Mouse (Mus musculus): ENCODE results near the gene Kremen2. TPM values are rescaled to one million over a fixed set of nuclear protein-coding genes. Genes with fewer than 3 reads are reported as not detected.
A peak's percentile ranks its signal among the peaks of the same experiment; 100 is the strongest.

Gene Kremen2
- polyA plus RNA-seq, 1 experiment: 0.88 TPM

DNA sequence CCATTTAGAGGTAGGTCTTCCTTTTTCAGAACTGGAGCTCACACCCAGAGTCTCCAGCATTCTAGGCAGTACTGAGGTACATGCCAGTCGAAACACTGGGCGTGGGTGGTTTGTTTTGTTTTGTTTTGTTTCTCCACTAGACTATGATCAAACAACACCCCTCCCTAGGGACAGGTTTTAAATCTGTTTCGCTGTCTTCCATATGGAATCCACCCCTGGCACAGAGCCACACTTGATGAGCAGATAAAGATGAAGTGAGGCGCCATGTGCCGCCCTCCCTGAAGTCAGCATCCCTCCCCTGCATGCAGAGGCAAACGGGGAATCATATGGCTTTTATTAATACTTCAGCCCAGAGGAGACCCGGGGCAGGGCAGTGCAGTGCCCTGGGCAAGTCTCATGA lies 40.9 kb downstream of the Kremen2 start:
- Histone ChIP-seq H3K79me2 (ENCODE audit: control insufficient read depth, insufficient read depth) (no peaks in the 10 kb centered on the region), H3K4me2 (ENCODE audit: low read depth) (peak overlapping the region; percentile 38), H3K4me3 (no peak overlapping the region), H3ac (ENCODE audit: control insufficient read depth, insufficient read length) (no peak overlapping the region), H3K27me3 (ENCODE audit: control insufficient read depth, insufficient read depth, insufficient read length) (peaks cover 12% of the 10 kb centered on the region), H3K36me3 (ENCODE audit: control insufficient read depth, insufficient read depth) (no peaks in the 10 kb centered on the region)
- TF ChIP-seq TCF3 (IDR thresholded peaks at IDR 0.05; ENCODE audit: insufficient read length, low read depth): no peak
- TF ChIP-seq MYOG (IDR thresholded peaks at IDR 0.05; ENCODE audit: control insufficient read depth in 1 of 3, insufficient read depth in 1 of 3, insufficient read length in 2 of 3, low read depth in 2 of 3): no peak
- no peak for TF ChIP-seq TCF12 (IDR thresholded peaks at IDR 0.05; ENCODE audit: insufficient read depth, poor library complexity, severe bottlenecking)
- no peak for TF ChIP-seq MAX (IDR thresholded peaks at IDR 0.05; ENCODE audit: low read depth)
- TF ChIP-seq POLR2A (IDR thresholded peaks at IDR 0.05; ENCODE audit: insufficient read length, low read depth): no peak
- no peak for TF ChIP-seq E2F4 (IDR thresholded peaks at IDR 0.05; ENCODE audit: insufficient read depth)
- TF ChIP-seq POLR2AphosphoS2 (IDR thresholded peaks at IDR 0.05; ENCODE audit: insufficient read length, low read depth): no peak
- TF ChIP-seq USF1 (IDR thresholded peaks at IDR 0.05; ENCODE audit: low read depth): no peak
- no peak for TF ChIP-seq MYOD1 (IDR thresholded peaks at IDR 0.05; ENCODE audit: control insufficient read depth in 1 of 3, insufficient read length in 2 of 3, low read depth in 2 of 3)
- no peak for TF ChIP-seq CEBPB (IDR thresholded peaks at IDR 0.05; ENCODE audit: insufficient read depth, poor library complexity, severe bottlenecking)
- TF ChIP-seq REST (IDR thresholded peaks at IDR 0.05; ENCODE audit: insufficient read depth, insufficient read length): no peak
- no peak for TF ChIP-seq SRF (IDR thresholded peaks at IDR 0.05; ENCODE audit: control insufficient read depth, insufficient read length, low read depth)

DNA sequence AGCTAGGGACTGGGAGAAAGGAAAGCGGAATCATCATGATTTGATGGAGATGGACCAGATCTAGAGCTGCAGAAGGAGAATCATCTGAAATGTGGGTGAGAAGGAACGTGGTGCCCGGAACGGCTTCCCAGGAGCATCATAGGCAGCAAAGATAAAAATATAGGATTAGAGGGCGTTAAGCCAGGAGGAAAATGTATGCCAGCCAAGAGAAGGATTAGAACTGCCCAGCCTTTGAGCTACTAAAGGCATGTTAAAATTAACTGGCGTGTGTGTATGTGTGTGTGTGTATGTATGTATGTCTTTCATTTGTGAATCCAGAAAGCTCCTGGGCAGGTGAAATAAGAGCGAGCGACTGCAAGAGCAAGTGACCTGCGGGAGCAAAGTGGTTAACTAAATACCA lies 42.3 kb downstream of the Kremen2 start:
- Histone ChIP-seq H3K27me3 (ENCODE audit: control insufficient read depth, insufficient read depth, insufficient read length) (peaks cover 11% of the 10 kb centered on the region), H3ac (ENCODE audit: control insufficient read depth, insufficient read length) (no peak overlapping the region), H3K4me2 (ENCODE audit: low read depth) (no peak overlapping the region), H3K79me2 (ENCODE audit: control insufficient read depth, insufficient read depth) (no peaks in the 10 kb centered on the region), H3K36me3 (ENCODE audit: control insufficient read depth, insufficient read depth) (no peaks in the 10 kb centered on the region), H3K4me3 (no peak overlapping the region)
- TF ChIP-seq TCF12 (IDR thresholded peaks at IDR 0.05; ENCODE audit: insufficient read depth, poor library complexity, severe bottlenecking) (no peak), CEBPB (IDR thresholded peaks at IDR 0.05; ENCODE audit: insufficient read depth, poor library complexity, severe bottlenecking) (no peak), MYOD1 (IDR thresholded peaks at IDR 0.05; ENCODE audit: control insufficient read depth in 1 of 3, insufficient read length in 2 of 3, low read depth in 2 of 3) (no peak), POLR2AphosphoS2 (IDR thresholded peaks at IDR 0.05; ENCODE audit: insufficient read length, low read depth) (no peak), USF1 (IDR thresholded peaks at IDR 0.05; ENCODE audit: low read depth) (no peak), MAX (IDR thresholded peaks at IDR 0.05; ENCODE audit: low read depth) (no peak), MYOG (IDR thresholded peaks at IDR 0.05; ENCODE audit: control insufficient read depth in 1 of 3, insufficient read depth in 1 of 3, insufficient read length in 2 of 3, low read depth in 2 of 3) (no peak)

GRCm38 (mm10) chr17:23700079-23700478 lies 45.6 kb downstream of the Kremen2 start:
- peak in 1 of 3 experiments; percentile 31 for TF ChIP-seq MYOG (IDR thresholded peaks at IDR 0.05; ENCODE audit: control insufficient read depth in 1 of 3, insufficient read depth in 1 of 3, insufficient read length in 2 of 3, low read depth in 2 of 3)
- no peak for TF ChIP-seq TCF3 (IDR thresholded peaks at IDR 0.05; ENCODE audit: insufficient read length, low read depth)
- TF ChIP-seq MYOD1 (IDR thresholded peaks at IDR 0.05; ENCODE audit: control insufficient read depth in 1 of 3, insufficient read length in 2 of 3, low read depth in 2 of 3): peak in 1 of 3 experiments; percentile 1
- TF ChIP-seq POLR2A (IDR thresholded peaks at IDR 0.05; ENCODE audit: insufficient read length, low read depth): peak; percentile 87
- TF ChIP-seq REST (IDR thresholded peaks at IDR 0.05; ENCODE audit: insufficient read depth, insufficient read length): no peak
- TF ChIP-seq SRF (IDR thresholded peaks at IDR 0.05; ENCODE audit: control insufficient read depth, insufficient read length, low read depth): no peak
- TF ChIP-seq POLR2AphosphoS2 (IDR thresholded peaks at IDR 0.05; ENCODE audit: insufficient read length, low read depth): peak; percentile 79
- peak overlapping the region; percentile 73 for H3ac ChIP-seq (ENCODE audit: control insufficient read depth, insufficient read length)
- H3K79me2 ChIP-seq (ENCODE audit: control insufficient read depth, insufficient read depth): no peaks in the 10 kb centered on the region
- H3K27me3 ChIP-seq (ENCODE audit: control insufficient read depth, insufficient read depth, insufficient read length): no peaks in the 10 kb centered on the region
- H3K36me3 ChIP-seq (ENCODE audit: control insufficient read depth, insufficient read depth): no peaks in the 10 kb centered on the region
- H3K4me3 ChIP-seq: no peak overlapping the region
- H3K4me2 ChIP-seq (ENCODE audit: low read depth): peak overlapping the region; percentile 36

DNA sequence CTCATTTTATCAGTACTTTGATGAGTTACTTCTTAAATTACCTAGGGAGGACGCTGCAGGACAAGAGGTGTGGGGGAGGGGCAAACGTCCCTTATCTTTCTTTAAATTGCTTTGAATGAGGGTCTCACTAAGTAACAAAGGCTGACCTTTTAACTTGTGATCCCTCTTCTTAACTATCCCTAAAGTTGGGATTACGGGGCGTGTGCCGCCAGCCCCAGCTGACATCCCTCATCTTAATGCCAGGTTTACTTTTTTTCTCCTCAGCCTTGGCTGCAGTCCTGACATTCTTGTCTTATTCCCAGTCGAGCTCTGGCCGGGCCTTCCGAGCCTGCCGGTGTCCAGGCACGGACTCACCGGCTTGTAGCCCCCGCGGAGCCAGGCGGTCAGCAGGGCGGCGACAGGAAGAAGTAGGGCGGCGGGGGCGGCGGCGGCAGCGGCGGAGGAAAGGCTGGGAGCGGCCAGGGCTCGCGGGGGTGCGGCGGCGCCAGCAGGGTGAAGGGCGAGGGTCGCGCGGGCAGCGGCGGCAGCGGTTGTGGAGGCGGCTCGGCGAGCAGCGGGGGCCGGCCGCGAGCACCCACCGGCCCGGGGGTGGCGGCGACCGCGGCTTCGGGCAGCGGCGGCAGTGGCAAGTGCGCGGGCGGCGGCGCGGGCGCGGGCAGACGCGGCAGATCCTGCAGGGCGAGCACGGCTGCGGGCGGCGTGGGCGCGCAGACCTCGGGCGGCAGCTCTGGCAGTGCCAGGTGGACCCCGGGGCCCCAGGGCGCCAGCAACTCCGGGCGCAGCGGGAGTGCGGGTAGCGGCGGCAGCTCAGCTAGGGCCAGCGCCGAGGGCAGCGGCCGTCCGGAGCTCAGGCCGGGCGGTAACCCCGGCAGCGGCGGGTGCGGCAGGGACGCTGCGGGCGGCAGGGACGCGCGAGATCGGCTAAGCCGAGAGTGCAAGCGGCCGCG lies 46.2 kb downstream of the Kremen2 start:
- Histone ChIP-seq H3K4me3 (peak overlapping the region; percentile 21), H3K27me3 (ENCODE audit: control insufficient read depth, insufficient read depth, insufficient read length) (no peaks in the 10 kb centered on the region), H3K79me2 (ENCODE audit: control insufficient read depth, insufficient read depth) (no peaks in the 10 kb centered on the region), H3K4me2 (ENCODE audit: low read depth) (peak overlapping the region; percentile 73), H3ac (ENCODE audit: control insufficient read depth, insufficient read length) (peak overlapping the region; percentile 73), H3K36me3 (ENCODE audit: control insufficient read depth, insufficient read depth) (no peaks in the 10 kb centered on the region)
- TF ChIP-seq CEBPB (IDR thresholded peaks at IDR 0.05; ENCODE audit: insufficient read depth, poor library complexity, severe bottlenecking): no peak
- peak; percentile 43 for TF ChIP-seq POLR2A (IDR thresholded peaks at IDR 0.05; ENCODE audit: insufficient read length, low read depth)
- no peak for TF ChIP-seq SRF (IDR thresholded peaks at IDR 0.05; ENCODE audit: control insufficient read depth, insufficient read length, low read depth)

DNA sequence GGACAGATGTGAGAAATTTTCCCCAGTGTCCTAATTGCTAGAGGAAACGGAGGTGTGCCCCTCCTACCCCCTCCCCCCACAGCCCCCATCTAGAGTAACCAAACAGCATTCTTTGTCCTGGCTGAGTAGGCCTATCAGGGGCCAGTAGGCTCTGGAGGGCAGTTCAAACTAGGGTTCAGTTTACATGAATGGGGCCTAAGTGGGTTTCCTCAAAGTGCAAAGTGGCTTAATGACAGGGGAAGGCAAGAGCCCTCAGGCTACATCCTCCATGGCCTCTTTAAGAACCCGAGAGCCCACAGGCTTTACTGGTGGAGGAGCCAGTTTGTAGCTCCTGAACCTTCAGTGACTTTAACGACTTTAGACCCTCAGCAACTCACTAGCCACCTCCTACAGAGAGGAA lies 49.8 kb downstream of the Kremen2 start:
- Histone ChIP-seq H3K27me3 (ENCODE audit: control insufficient read depth, insufficient read depth, insufficient read length) (no peaks in the 10 kb centered on the region), H3K79me2 (ENCODE audit: control insufficient read depth, insufficient read depth) (no peaks in the 10 kb centered on the region), H3K4me2 (ENCODE audit: low read depth) (no peak overlapping the region), H3ac (ENCODE audit: control insufficient read depth, insufficient read length) (no peak overlapping the region), H3K4me3 (no peak overlapping the region), H3K36me3 (ENCODE audit: control insufficient read depth, insufficient read depth) (no peaks in the 10 kb centered on the region)
- TF ChIP-seq MYOG (IDR thresholded peaks at IDR 0.05; ENCODE audit: control insufficient read depth in 1 of 3, insufficient read depth in 1 of 3, insufficient read length in 2 of 3, low read depth in 2 of 3) (no peak), MAX (IDR thresholded peaks at IDR 0.05; ENCODE audit: low read depth) (no peak), E2F4 (IDR thresholded peaks at IDR 0.05; ENCODE audit: insufficient read depth) (no peak), TCF12 (IDR thresholded peaks at IDR 0.05; ENCODE audit: insufficient read depth, poor library complexity, severe bottlenecking) (no peak), POLR2AphosphoS2 (IDR thresholded peaks at IDR 0.05; ENCODE audit: insufficient read length, low read depth) (no peak), REST (IDR thresholded peaks at IDR 0.05; ENCODE audit: insufficient read depth, insufficient read length) (no peak), MYOD1 (IDR thresholded peaks at IDR 0.05; ENCODE audit: control insufficient read depth in 1 of 3, insufficient read length in 2 of 3, low read depth in 2 of 3) (no peak), TCF3 (IDR thresholded peaks at IDR 0.05; ENCODE audit: insufficient read length, low read depth) (no peak), CEBPB (IDR thresholded peaks at IDR 0.05; ENCODE audit: insufficient read depth, poor library complexity, severe bottlenecking) (no peak), SRF (IDR thresholded peaks at IDR 0.05; ENCODE audit: control insufficient read depth, insufficient read length, low read depth) (no peak), USF1 (IDR thresholded peaks at IDR 0.05; ENCODE audit: low read depth) (no peak), POLR2A (IDR thresholded peaks at IDR 0.05; ENCODE audit: insufficient read length, low read depth) (no peak)
